ENCODE assay signal across 23 mouse cellular contexts in the genomic region with DNA sequence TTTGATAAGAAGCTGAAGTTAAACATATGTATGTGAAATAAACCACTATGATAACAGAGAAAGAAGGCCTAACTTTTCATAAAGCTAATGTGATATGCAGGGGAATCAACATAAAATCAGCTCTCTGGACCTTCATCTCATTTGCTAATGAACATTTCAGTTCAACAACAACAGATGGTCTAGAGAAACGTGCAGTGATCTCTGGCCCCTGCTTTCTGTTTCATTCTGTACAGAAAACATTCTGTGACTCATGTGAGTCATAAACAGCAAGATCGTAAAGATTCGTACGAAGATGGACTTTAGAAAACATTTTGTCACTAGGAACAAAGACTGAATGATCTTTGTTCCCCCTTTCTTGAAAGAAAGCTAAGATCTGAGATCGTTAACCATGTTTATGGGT. TPM values are rescaled to one million over a fixed set of nuclear protein-coding genes. Genes with fewer than 3 reads are reported as not detected.
DNase-seq lines count a peak whose midpoint lies in the region; ATAC-seq and TF ChIP-seq lines count a peak whose summit lies in the region.
"Had no signal": no experiment of that assay in that cellular context is flagged by ENCODE, and none has a peak within 500 bp of the region (broad histone marks: within the 10 kb centered on the region; RNA-seq: fewer than 3 reads in every experiment).

No protein-coding gene starts in this region.

- ATAC-seq in G1E (ENCODE audit: extremely low read depth, insufficient number of reproducible peaks, low FRiP score, poor library complexity, severe bottlenecking) = peak; percentile 31; the same call in 1 of the 2 replicates
- ATAC-seq in intestine, postnatal 0 days = peak; percentile 90
- ATAC-seq in midbrain, embryonic 16.5 days = no peak
- no peak for ATAC-seq in midbrain, embryonic 13.5 days
- ATAC-seq: forebrain, embryonic 13.5 days; forebrain, postnatal 0 days; hindbrain, embryonic 16.5 days; inflammation-experienced regulatory T-cells, adult 6 months had no signal

- no peaks in the 10 kb centered on the region for H3K9me3 ChIP-seq in G1E (replicated peaks)
- no peaks in the 10 kb centered on the region for H3K9me3 ChIP-seq in intestine, postnatal 0 days (ENCODE audit: control insufficient read depth)
- H3K9me3 ChIP-seq in midbrain, embryonic 16.5 days (replicated peaks; ENCODE audit: control insufficient read depth, low read length, poor library complexity, severe bottlenecking) = no peaks in the 10 kb centered on the region
- H3K9me3 ChIP-seq in midbrain, embryonic 13.5 days = no peaks in the 10 kb centered on the region
- H3K9me3 ChIP-seq: embryonic facial prominence, embryonic 10.5 days; forebrain, embryonic 13.5 days; heart, embryonic 13.5 days; hindbrain, embryonic 12.5 days had no signal

- H3K4me2 ChIP-seq in intestine, postnatal 0 days (replicated peaks; ENCODE audit: low read depth) = no peak overlapping the region
- H3K4me2 ChIP-seq in midbrain, embryonic 16.5 days (ENCODE audit: low read length) = no peak overlapping the region
- no peak overlapping the region for H3K4me2 ChIP-seq in midbrain, embryonic 13.5 days (replicated peaks)
- H3K4me2 ChIP-seq: forebrain, embryonic 13.5 days; heart, embryonic 13.5 days; hindbrain, embryonic 12.5 days had no signal

- no peaks in the 10 kb centered on the region for H3K27me3 ChIP-seq in G1E (ENCODE audit: insufficient read depth, low read length)
- no peaks in the 10 kb centered on the region for H3K27me3 ChIP-seq in intestine, postnatal 0 days (replicated peaks; ENCODE audit: control insufficient read depth, insufficient read depth, low read length)
- H3K27me3 ChIP-seq in splenic B cell, adult 2 months (ENCODE audit: control insufficient read depth, insufficient read depth, low read length, poor library complexity, severe bottlenecking) = no peaks in the 10 kb centered on the region
- H3K27me3 ChIP-seq in midbrain, embryonic 16.5 days (ENCODE audit: control insufficient read depth, insufficient read depth, low read depth, low read length) = no peaks in the 10 kb centered on the region
- H3K27me3 ChIP-seq in midbrain, embryonic 13.5 days = no peaks in the 10 kb centered on the region
- H3K27me3 ChIP-seq: forebrain, embryonic 13.5 days; heart, embryonic 13.5 days; hindbrain, embryonic 12.5 days had no signal

- 25% methylated on average over 5 of the region's 5 CpGs for WGBS in intestine, postnatal 0 days
- WGBS in midbrain, embryonic 16.5 days = 76% methylated on average over 5 of the region's 5 CpGs
- 83% methylated on average over 5 of the region's 5 CpGs for WGBS in midbrain, embryonic 13.5 days

- no peak overlapping the region for H3K4me3 ChIP-seq in G1E (ENCODE audit: low read depth, low read length)
- H3K4me3 ChIP-seq in intestine, postnatal 0 days (ENCODE audit: low read depth, low read length) = no peak overlapping the region
- no peak overlapping the region for H3K4me3 ChIP-seq in midbrain, embryonic 16.5 days (ENCODE audit: low read depth, low read length)
- no peak overlapping the region for H3K4me3 ChIP-seq in midbrain, embryonic 13.5 days (replicated peaks)
- H3K4me3 ChIP-seq: embryonic facial prominence, embryonic 10.5 days; forebrain, embryonic 13.5 days; heart, embryonic 13.5 days; hindbrain, embryonic 12.5 days had no signal

- no peak overlapping the region for H3K27ac ChIP-seq in intestine, postnatal 0 days (ENCODE audit: low read depth, low read length)
- H3K27ac ChIP-seq in midbrain, embryonic 16.5 days (ENCODE audit: low read length) = no peak overlapping the region
- H3K27ac ChIP-seq in midbrain, embryonic 13.5 days = no peak overlapping the region
- H3K27ac ChIP-seq: embryonic facial prominence, embryonic 10.5 days; forebrain, embryonic 13.5 days; heart, embryonic 13.5 days; hindbrain, embryonic 12.5 days had no signal

- TF ChIP-seq CTCF in G1E (IDR thresholded peaks at IDR 0.05; ENCODE audit: low read depth, low read length) = no peak
- no peak for TF ChIP-seq CTCF in intestine, postnatal 0 days (IDR thresholded peaks at IDR 0.05; ENCODE audit: low read depth)

- DNase-seq in B cell, adult 2 months = peak; percentile 11 to 24
- no peak for DNase-seq in G1E (ENCODE audit: low spot score)
- DNase-seq in splenic B cell, adult 2 months (ENCODE audit: low read depth, low spot score) = peak; percentile 34
- DNase-seq in heart, postnatal 4 days = no peak
- DNase-seq: adrenal gland, adult 8-10 months; cerebellum, adult 18-20 months; cerebellum, adult 9-11 months; forebrain, postnatal 0 days; gastrocnemius, postnatal 14 days; heart, postnatal 36 days had no signal

- no peak overlapping the region for H3K9ac ChIP-seq in intestine, postnatal 0 days (ENCODE audit: low read depth, low read length)
- H3K9ac ChIP-seq in midbrain, embryonic 16.5 days (ENCODE audit: low read depth, low read length) = no peak overlapping the region
- H3K9ac ChIP-seq in midbrain, embryonic 13.5 days (replicated peaks) = no peak overlapping the region
- H3K9ac ChIP-seq: forebrain, embryonic 13.5 days; forebrain, postnatal 0 days; heart, embryonic 13.5 days; hindbrain, embryonic 12.5 days had no signal

- H3K4me1 ChIP-seq in G1E (ENCODE audit: insufficient read depth, low read depth, low read length) = peaks cover 38% of the 10 kb centered on the region
- H3K4me1 ChIP-seq in intestine, postnatal 0 days (replicated peaks; ENCODE audit: control insufficient read depth, insufficient read depth, low read length) = no peaks in the 10 kb centered on the region
- no peaks in the 10 kb centered on the region for H3K4me1 ChIP-seq in midbrain, embryonic 16.5 days (ENCODE audit: control insufficient read depth, insufficient read depth, low read length)
- H3K4me1 ChIP-seq in midbrain, embryonic 13.5 days (replicated peaks) = no peaks in the 10 kb centered on the region
- H3K4me1 ChIP-seq: embryonic facial prominence, embryonic 10.5 days; forebrain, embryonic 13.5 days; hindbrain, embryonic 12.5 days had no signal

- no peaks in the 10 kb centered on the region for H3K36me3 ChIP-seq in G1E (replicated peaks)
- no peaks in the 10 kb centered on the region for H3K36me3 ChIP-seq in intestine, postnatal 0 days (ENCODE audit: control insufficient read depth, insufficient read depth)
- no peaks in the 10 kb centered on the region for H3K36me3 ChIP-seq in splenic B cell, adult 2 months (ENCODE audit: control insufficient read depth, insufficient read depth, low read length, poor library complexity, severe bottlenecking)
- H3K36me3 ChIP-seq in midbrain, embryonic 16.5 days (ENCODE audit: control insufficient read depth, insufficient read depth, low read length) = no peaks in the 10 kb centered on the region
- H3K36me3 ChIP-seq in midbrain, embryonic 13.5 days = no peaks in the 10 kb centered on the region
- H3K36me3 ChIP-seq: embryonic facial prominence, embryonic 10.5 days; heart, embryonic 13.5 days; hindbrain, embryonic 12.5 days had no signal

RNA-seq across cellular contexts. Expression of gene Gnat3, which starts 48.0 kb away (rescaled TPM):
- total RNA-seq in G1E (2014; fragmentation: Nextera tagmentation) = 0.53 and 1.2 TPM in 2 replicates
- not detected in 2 replicates for total RNA-seq in G1E (2017)
- polyA plus RNA-seq in G1E (2012) = not detected in 2 replicates
- polyA plus RNA-seq in intestine, postnatal 0 days (2015; fragmentation: Nextera tagmentation; extraction: Ambion mirVana) = not detected in 2 replicates
- not detected in 2 replicates for polyA plus RNA-seq in midbrain, embryonic 16.5 days (2015; fragmentation: Nextera tagmentation; extraction: Ambion mirVana)
- total RNA-seq in heart, postnatal 4 days (2021) = not detected
- not detected in 2 replicates for polyA plus RNA-seq in midbrain, embryonic 13.5 days (2015; fragmentation: Nextera tagmentation; extraction: Ambion mirVana)
- total RNA-seq: adrenal gland, adult 8-10 months; adrenal gland, postnatal 4 days; forebrain, postnatal 0 days; gastrocnemius, adult 18-20 months had no signal
- polyA plus RNA-seq: C2C12; embryonic facial prominence, embryonic 14.5 days; forebrain, embryonic 13.5 days; forebrain, postnatal 0 days; heart, embryonic 13.5 days; hindbrain, embryonic 16.5 days; inflammation-experienced regulatory T-cells, adult 6 months had no signal

Comparison
In these comparisons a context has a peak if more than half of its experiments do, and no peak if none do; other contexts are left out.
1. DNase-seq: peak in B cell, adult 2 months (2 of 2) and splenic B cell, adult 2 months (single experiment); none in G1E (single experiment) and heart, postnatal 4 days (single experiment).
2. ATAC-seq: peak in G1E (single experiment) and intestine, postnatal 0 days (single experiment); none in midbrain, embryonic 16.5 days (single experiment) and midbrain, embryonic 13.5 days (single experiment).